Mouse (Mus musculus): ENCODE measurements around the gene Mansc1. TPM values are rescaled to one million over a fixed set of nuclear protein-coding genes. Genes with fewer than 3 reads are reported as not detected.
A peak's percentile ranks its signal among the peaks of the same experiment; 100 is the strongest.

Gene Mansc1
- polyA plus RNA-seq, 1 experiment from 2014 or later = 1.2 TPM

DNA sequence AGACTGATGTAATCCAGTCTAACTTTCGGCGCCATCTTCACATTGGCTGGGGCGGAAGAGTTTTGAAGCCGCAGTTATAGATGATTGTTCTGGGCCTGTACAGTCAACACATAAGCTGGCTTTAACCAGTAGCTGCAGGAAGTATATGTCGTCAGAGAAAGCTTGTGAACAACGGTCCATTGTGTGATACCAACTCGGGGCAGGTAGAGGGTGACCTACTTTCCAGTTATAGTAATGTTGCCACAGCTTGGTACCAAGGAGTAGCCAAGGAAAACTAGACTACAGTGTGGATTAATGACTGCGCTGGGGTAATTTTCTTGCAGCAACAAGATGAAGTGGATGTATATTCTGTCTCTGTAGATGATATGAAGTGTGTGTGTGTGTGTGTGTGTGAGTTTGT, 1.3 kb upstream of the Mansc1 start:
- 89% methylated on average over 8 of the region's 8 CpGs for WGBS
- no peak overlapping the region for H3K4me3 ChIP-seq

DNA sequence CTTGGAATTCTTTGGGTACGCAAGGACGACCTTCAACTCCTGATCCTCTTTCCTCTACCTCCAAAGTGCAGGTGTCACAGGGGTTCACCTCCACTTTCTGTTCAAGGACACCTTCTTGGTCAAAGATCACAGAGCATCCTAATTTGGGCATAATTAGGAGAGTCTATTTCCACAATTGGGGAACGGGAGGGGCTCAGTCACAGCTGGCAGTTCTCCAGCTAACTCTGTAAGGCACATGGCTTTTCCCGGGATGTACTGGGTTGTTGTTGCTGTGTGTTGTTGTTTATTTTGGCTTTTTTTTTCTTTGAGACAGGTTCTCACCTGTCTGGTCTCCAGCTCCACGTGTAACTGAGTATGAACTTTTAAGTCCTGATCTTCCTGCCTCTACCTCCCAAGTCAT, 468 bp upstream of the Mansc1 start:
- Histone ChIP-seq H3K27me3 (replicated peaks) (peaks cover 20% of the 10 kb centered on the region), H3K4me1 (peaks cover 6% of the 10 kb centered on the region), H3K4me3 (peak overlapping the region; percentile 41), H3K9me3 (no peaks in the 10 kb centered on the region), H3K9ac (0 out of 2 replicates have a peak overlapping the region, but pooled peaks have one; percentile 59), H3K4me2 (replicated peaks) (peak overlapping the region; percentile 87), H3K36me3 (no peaks in the 10 kb centered on the region), H3K27ac (no peak overlapping the region)
- ATAC-seq (ENCODE audit: low FRiP score, low read depth) = 0 out of 2 replicates have a peak, but pooled peaks have one; percentile 12
- 43% methylated on average over 5 of the region's 5 CpGs for WGBS

More for the DNA sequence above, 1.3 kb upstream of the Mansc1 start:
- no peaks in the 10 kb centered on the region for H3K36me3 ChIP-seq
- H3K27ac ChIP-seq = no peak overlapping the region
- no peak for ATAC-seq (ENCODE audit: low FRiP score, low read depth)
- H3K4me1 ChIP-seq = peaks cover 6% of the 10 kb centered on the region
- H3K9ac ChIP-seq = no peak overlapping the region
- H3K4me2 ChIP-seq (replicated peaks) = no peak overlapping the region
- H3K27me3 ChIP-seq (replicated peaks) = peaks cover 20% of the 10 kb centered on the region
- no peaks in the 10 kb centered on the region for H3K9me3 ChIP-seq

DNA sequence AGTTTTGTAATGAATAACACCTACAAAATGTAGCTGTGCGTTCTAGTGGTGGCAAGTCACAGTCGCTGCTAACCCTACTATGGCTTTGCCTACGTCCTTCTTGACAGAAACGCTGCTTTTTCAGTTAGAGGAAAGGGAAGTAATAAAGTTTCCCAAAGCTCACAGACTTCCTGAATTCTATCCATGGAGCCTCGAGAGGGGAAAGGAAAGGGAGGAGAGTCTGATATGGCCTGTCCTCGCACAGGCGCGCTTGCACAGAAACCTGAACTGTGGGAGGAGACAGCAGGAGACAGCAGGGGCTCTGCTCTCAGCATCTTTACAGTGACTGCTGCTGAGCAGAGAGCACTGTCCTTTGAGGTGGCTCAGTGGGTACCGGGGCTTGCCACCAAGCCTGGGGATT, 1.8 kb downstream of the Mansc1 start:
- WGBS = 67% methylated on average over 9 of the region's 9 CpGs
- no peaks in the 10 kb centered on the region for H3K9me3 ChIP-seq
- no peak for ATAC-seq (ENCODE audit: low FRiP score, low read depth)
- no peak overlapping the region for H3K4me3 ChIP-seq
- peaks cover 6% of the 10 kb centered on the region for H3K4me1 ChIP-seq
- H3K36me3 ChIP-seq = no peaks in the 10 kb centered on the region
- H3K9ac ChIP-seq = no peak overlapping the region
- H3K4me2 ChIP-seq (replicated peaks) = no peak overlapping the region
- H3K27me3 ChIP-seq (replicated peaks) = peaks cover 20% of the 10 kb centered on the region
- H3K27ac ChIP-seq = no peak overlapping the region

DNA sequence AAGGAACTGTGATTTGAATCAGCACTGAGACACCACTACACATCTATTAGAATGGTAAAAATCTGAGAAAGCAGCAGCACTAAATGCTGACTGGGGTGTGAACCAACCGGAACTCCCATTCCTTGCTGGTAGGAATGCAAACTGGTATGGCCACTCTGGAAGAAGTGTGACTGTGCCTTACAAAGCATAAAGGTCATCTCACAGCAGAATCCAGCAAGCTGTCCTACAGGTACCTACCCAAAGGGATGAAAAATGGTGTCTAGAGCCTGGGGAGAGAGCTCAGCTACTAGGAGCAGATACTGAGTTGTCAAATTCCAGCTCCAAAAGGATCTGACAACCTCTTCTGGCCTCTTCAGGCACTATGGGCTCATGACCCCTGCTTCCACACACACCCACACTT, 5.7 kb downstream of the Mansc1 start:
- Histone ChIP-seq H3K4me2 (replicated peaks) (no peak overlapping the region), H3K9me3 (no peaks in the 10 kb centered on the region), H3K4me3 (no peak overlapping the region), H3K4me1 (no peaks in the 10 kb centered on the region), H3K27ac (no peak overlapping the region), H3K36me3 (no peaks in the 10 kb centered on the region), H3K27me3 (replicated peaks) (peaks cover 7% of the 10 kb centered on the region), H3K9ac (no peak overlapping the region)
- ATAC-seq (ENCODE audit: low FRiP score, low read depth) = no peak
- 97% methylated on average over 1 of the region's 1 CpGs for WGBS

DNA sequence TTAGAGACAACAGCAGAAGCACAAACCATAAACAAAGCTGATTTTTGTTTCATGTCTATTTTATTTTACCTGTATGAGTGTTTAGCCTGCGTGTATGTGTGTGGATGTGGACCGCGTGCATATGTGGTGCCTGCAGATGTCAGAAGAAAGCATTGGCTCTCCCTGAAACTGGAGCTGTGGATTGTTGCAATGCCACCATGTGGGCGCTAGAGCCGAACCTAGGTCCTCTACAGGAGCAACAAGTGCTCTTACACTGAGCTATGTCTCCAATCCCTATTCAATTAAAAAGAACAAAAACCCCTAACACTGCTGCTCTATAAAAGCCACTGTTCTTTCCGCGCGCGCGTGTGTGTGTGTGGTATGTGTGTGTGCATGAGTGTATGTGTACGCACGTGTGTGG, 6.9 kb downstream of the Mansc1 start:
- 67% methylated on average over 12 of the region's 12 CpGs for WGBS
- H3K4me1 ChIP-seq = no peaks in the 10 kb centered on the region
- no peak overlapping the region for H3K9ac ChIP-seq
- H3K9me3 ChIP-seq = no peaks in the 10 kb centered on the region
- no peaks in the 10 kb centered on the region for H3K27me3 ChIP-seq (replicated peaks)
- H3K4me2 ChIP-seq (replicated peaks) = no peak overlapping the region
- H3K27ac ChIP-seq = no peak overlapping the region
- H3K36me3 ChIP-seq = no peaks in the 10 kb centered on the region
- ATAC-seq (ENCODE audit: low FRiP score, low read depth) = no peak
- no peak overlapping the region for H3K4me3 ChIP-seq

DNA sequence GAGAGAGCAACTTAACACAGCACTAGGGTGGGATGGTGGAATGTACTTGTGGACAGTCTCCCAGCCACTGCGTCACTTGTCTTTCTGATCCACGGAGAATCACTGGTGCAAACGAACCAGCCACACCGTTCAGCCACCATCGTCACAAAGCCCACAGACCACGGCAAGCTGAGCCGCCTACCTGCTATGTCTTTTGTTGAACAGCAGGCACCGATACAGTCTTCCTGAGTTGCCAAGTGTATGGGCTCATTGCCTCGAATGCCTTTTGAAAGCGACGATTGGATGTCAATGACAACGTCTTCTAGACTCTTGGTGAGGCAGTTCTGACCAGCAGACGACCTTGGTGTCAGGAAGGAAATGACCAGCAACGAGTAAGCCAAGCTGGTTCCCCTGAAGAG, 10.7 kb downstream of the Mansc1 start:
- H3K9me3 ChIP-seq = no peaks in the 10 kb centered on the region
- no peak overlapping the region for H3K4me2 ChIP-seq (replicated peaks)
- H3K4me1 ChIP-seq = no peaks in the 10 kb centered on the region
- no peak for ATAC-seq (ENCODE audit: low FRiP score, low read depth)
- no peak overlapping the region for H3K27ac ChIP-seq
- H3K9ac ChIP-seq = no peak overlapping the region
- no peaks in the 10 kb centered on the region for H3K36me3 ChIP-seq
- 79% methylated on average over 14 of the region's 14 CpGs for WGBS
- H3K4me3 ChIP-seq = no peak overlapping the region
- no peaks in the 10 kb centered on the region for H3K27me3 ChIP-seq (replicated peaks)

DNA sequence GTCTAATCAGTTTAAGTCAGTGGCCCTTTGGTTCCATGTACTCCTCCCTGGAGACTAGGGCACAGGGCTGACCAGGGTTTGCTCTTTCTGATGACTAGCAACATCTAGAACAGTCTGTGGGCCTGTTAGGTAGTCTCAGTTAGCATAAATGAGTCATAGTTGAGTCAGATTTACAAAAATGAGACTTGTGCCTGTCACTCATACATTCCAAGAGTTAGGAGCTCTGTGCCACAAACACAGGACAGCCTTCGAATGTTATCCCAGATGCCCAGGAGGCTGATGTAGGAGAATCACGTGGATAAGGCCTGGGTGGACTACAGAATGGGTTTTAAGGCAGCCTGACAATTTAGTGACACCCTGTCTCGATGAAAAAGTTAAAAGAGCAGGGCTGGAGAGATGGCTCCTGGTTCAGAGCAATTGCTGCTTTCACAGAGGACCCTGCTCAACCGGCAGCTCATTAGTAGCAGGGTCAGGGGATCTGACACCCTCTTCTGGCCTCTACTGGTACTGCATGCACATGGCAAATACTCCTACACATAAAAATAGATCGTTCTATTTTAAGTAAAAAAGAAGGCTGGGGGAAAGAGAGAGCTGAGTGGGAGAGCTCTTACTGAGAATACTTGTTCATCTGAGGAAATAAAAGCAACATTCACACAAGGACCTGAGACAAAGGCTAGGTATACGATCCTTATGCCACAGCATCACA, 11.3 kb downstream of the Mansc1 start:
- H3K27me3 ChIP-seq (replicated peaks) = no peaks in the 10 kb centered on the region
- 73% methylated on average over 6 of the region's 6 CpGs for WGBS
- no peak overlapping the region for H3K27ac ChIP-seq
- ATAC-seq (ENCODE audit: low FRiP score, low read depth) = no peak
- H3K4me3 ChIP-seq = no peak overlapping the region
- H3K4me1 ChIP-seq = no peaks in the 10 kb centered on the region
- H3K9me3 ChIP-seq = no peaks in the 10 kb centered on the region
- H3K9ac ChIP-seq = no peak overlapping the region
- H3K36me3 ChIP-seq = no peaks in the 10 kb centered on the region
- no peak overlapping the region for H3K4me2 ChIP-seq (replicated peaks)

DNA sequence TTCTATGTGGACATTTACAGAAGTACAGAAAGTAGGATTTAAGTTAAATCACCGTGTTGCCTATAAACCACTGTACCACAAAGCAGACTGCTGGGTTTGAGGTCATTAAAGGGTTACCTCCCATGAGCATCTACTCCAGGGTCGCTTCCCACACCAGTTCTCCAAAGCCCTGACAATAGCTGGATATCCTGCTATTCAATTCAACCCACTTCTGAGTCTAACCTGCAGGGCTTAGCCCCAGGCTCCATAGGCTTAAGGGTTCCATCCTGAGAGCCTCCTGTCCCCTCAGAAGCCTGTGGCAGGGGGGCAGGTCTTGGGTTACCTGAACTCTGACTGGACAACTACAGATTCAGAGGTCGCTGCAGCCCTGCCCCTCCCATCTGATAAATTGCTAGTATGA, 12.2 kb downstream of the Mansc1 start:
- Histone ChIP-seq H3K4me3 (no peak overlapping the region), H3K9ac (no peak overlapping the region), H3K27me3 (replicated peaks) (no peaks in the 10 kb centered on the region), H3K4me1 (no peaks in the 10 kb centered on the region), H3K36me3 (no peaks in the 10 kb centered on the region), H3K9me3 (no peaks in the 10 kb centered on the region), H3K27ac (no peak overlapping the region), H3K4me2 (replicated peaks) (no peak overlapping the region)
- no peak for ATAC-seq (ENCODE audit: low FRiP score, low read depth)
- 66% methylated on average over 3 of the region's 3 CpGs for WGBS

DNA sequence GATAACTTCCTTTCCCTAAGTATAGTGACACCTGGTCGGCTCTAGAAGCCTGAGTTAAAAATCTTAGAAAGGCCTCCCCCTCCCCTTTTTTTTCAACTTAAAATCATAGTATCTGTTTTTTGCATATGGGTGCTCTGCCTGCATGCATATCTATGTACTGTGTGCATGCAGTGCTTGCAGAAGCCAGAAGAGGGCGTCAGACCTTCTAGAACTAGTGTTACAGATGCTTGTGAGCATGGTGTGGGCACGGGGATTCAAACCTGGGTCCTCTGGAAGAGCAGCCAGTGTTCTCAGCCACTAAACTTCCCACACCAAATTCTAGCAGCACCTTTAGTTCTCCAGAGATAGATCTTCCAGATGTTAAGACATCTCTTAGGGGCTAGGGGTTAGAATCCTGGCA, 14.7 kb downstream of the Mansc1 start:
- Histone ChIP-seq H3K36me3 (no peaks in the 10 kb centered on the region), H3K9me3 (no peaks in the 10 kb centered on the region), H3K4me3 (no peak overlapping the region), H3K4me2 (replicated peaks) (no peak overlapping the region), H3K9ac (no peak overlapping the region), H3K4me1 (no peaks in the 10 kb centered on the region), H3K27ac (no peak overlapping the region), H3K27me3 (replicated peaks) (no peaks in the 10 kb centered on the region)
- 60% methylated on average over 3 of the region's 3 CpGs for WGBS
- ATAC-seq (ENCODE audit: low FRiP score, low read depth) = no peak

DNA sequence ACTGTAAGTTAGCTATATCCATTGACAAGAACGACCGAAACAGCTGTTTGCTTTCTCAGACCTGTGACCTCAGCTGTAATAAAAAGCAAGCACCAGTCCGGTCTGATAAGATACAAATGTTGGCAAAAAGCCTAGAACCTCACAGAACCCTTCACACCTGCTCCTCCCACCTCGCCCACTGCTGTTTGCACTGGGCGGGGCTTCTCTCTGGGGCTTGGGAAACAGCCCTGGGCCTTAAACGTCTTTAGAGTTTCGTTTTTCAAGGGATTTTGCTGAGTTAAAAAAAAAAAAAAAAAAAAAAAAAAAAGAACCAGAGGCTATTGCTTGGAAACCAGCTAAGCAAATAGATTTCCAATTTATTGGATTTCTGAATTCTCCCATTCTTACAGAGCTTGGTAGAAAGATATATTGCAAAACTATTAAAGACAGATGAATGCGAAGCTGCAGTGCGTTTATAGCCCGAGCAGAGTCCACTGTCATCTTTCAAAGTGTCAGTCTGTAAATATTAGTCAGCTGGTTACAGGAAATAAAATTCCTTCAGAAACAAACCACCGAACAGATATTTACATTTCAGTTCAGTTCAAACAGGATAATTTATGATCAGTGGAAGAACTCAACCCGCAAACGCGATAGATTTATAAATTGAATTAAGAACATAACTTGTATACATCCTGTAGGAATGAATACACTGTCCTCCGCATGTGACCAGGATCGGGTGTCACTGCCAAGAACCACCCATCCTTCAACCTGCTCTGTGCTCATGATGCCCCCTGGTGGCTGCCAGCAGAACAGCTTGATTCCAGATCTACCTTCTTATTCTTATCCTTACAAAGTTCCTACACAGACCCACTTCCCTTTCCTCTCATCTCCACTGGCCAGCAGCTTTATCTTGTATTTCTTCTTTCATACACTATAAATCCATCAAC, 17.3 kb downstream of the Mansc1 start:
- peak; percentile 73; the same call in 1 of the 2 replicates for ATAC-seq (ENCODE audit: low FRiP score, low read depth)
- Histone ChIP-seq H3K4me2 (replicated peaks) (no peak overlapping the region), H3K27ac (no peak overlapping the region), H3K4me3 (no peak overlapping the region), H3K4me1 (no peaks in the 10 kb centered on the region), H3K36me3 (no peaks in the 10 kb centered on the region), H3K9ac (no peak overlapping the region), H3K9me3 (no peaks in the 10 kb centered on the region), H3K27me3 (replicated peaks) (no peaks in the 10 kb centered on the region)
- WGBS = 21% methylated on average over 16 of the region's 16 CpGs

DNA sequence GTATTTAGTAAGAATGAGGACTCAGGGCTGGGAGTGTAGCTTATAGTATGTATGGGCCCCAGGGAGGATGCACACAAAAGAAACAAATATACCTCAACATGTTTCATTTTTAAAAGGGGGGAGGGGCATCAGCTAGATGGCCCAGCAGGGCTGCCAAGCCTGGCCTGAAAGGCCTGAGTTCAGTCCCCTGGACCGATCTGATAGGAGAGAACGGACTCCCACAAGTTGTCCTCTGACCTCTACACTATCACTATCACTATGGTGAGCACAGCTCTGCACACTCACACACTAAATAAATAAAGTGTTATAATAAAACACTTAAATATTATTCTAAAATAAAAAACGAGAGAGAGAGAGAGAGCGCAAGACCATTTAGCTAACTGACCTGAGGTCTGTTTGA, 18.0 kb downstream of the Mansc1 start:
- no peaks in the 10 kb centered on the region for H3K9me3 ChIP-seq
- no peaks in the 10 kb centered on the region for H3K27me3 ChIP-seq (replicated peaks)
- no peak overlapping the region for H3K27ac ChIP-seq
- H3K4me2 ChIP-seq (replicated peaks) = no peak overlapping the region
- WGBS = 85% methylated on average over 4 of the region's 4 CpGs
- no peak overlapping the region for H3K4me3 ChIP-seq
- no peaks in the 10 kb centered on the region for H3K36me3 ChIP-seq
- no peak for ATAC-seq (ENCODE audit: low FRiP score, low read depth)
- H3K9ac ChIP-seq = no peak overlapping the region
- H3K4me1 ChIP-seq = no peaks in the 10 kb centered on the region

DNA sequence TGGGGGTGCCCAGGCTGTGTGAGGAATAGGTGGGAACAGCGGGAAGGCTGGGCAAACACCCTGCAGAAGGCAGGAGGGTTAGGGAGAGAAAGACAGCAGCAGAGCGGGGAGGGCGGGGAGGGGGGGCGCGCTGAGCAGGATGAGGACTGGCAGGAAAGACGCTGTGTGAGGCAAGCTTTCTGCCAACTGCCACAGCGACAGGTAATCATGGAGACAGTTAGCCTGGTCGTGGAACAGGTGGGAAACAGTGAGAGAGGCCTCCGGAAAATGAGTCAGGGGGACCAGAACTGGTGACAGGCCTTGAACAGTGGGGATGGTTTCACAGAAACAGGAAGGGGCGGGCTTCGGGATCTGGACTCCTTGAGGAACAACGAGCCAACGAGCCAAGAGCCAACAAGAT, 20.4 kb downstream of the Mansc1 start:
- H3K36me3 ChIP-seq = no peaks in the 10 kb centered on the region
- H3K9ac ChIP-seq = no peak overlapping the region
- H3K4me3 ChIP-seq = no peak overlapping the region
- no peaks in the 10 kb centered on the region for H3K4me1 ChIP-seq
- no peaks in the 10 kb centered on the region for H3K9me3 ChIP-seq
- no peak overlapping the region for H3K27ac ChIP-seq
- WGBS = 81% methylated on average over 13 of the region's 13 CpGs
- no peaks in the 10 kb centered on the region for H3K27me3 ChIP-seq (replicated peaks)
- H3K4me2 ChIP-seq (replicated peaks) = no peak overlapping the region
- ATAC-seq (ENCODE audit: low FRiP score, low read depth) = no peak
